Mouse (Mus musculus): ENCODE measurements around the gene Rps26. TPM values are rescaled to one million over a fixed set of nuclear protein-coding genes. Genes with fewer than 3 reads are reported as not detected.

Gene Rps26
- polyA plus RNA-seq, 2 experiments, result 1,177 to 1,662 TPM

DNA sequence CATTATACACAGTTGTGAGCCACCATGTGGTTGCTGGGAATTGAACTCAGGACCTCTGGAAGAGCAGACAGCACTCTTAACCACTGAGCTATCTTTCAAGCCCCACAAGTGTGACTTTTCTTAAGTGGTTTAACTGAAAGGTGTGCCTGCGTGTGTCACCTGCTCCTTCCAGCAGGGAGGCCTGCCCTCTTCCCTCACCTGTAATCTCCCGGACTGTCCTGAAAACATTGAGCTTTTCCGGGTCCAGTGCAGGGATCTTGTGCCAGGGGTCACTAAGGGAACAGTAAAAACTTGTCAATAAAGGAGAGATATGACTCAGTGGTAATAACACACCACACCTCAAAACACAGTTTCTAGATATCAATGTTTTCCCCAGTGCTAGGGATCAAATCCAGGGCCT is 47.2 kb downstream of the Rps26 start:
- Histone ChIP-seq H3K27ac (replicated peaks; ENCODE audit: low read depth, low read length) (no peak overlapping the region), H3K36me3 (ENCODE audit: control insufficient read depth, insufficient read depth, low read length) (0 out of 2 replicates have a peak, but pooled peaks cover 3% of the 10 kb centered on the region), H3K9me3 (ENCODE audit: control insufficient read depth, low read length) (no peaks in the 10 kb centered on the region), H3K4me2 (replicated peaks; ENCODE audit: low read depth, low read length, severe bottlenecking) (no peak overlapping the region), H3K9ac (ENCODE audit: low read depth, low read length, severe bottlenecking) (no peak overlapping the region), H3K4me1 (ENCODE audit: control insufficient read depth, insufficient read depth, low read length) (no peaks in the 10 kb centered on the region), H3K4me3 (replicated peaks; ENCODE audit: low read length) (no peak overlapping the region), H3K27me3 (ENCODE audit: control insufficient read depth, insufficient read depth, low read length) (no peaks in the 10 kb centered on the region)
- DNase-seq (ENCODE audit: low spot score), result no peak
- ATAC-seq (ENCODE audit: low FRiP score, low read depth), result no peak
- TF ChIP-seq POLR2A (IDR thresholded peaks at IDR 0.05; ENCODE audit: borderline replicate concordance, extremely low read depth, insufficient read depth, insufficient read length), result no peak
- WGBS, result 82% methylated on average over 3 of the region's 3 CpGs

DNA sequence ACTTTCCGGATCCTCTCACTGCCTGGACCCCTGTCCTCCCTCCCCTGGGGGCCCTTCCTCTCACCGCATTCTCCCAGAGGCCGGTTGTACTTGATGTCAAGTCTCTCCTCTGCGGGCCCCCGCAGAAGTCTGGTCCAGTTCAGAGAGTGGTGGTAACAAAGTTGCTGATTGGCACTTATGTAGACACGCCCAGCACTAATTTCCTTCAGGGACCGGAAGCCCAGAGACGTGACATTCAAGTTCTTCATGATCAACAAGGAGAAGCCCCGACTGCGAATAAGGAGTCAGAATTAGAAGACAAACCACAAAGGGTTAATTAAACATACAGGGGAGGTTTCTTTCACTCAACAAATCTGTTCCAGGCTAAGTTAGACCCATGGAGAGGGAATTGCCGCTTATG is 48.2 kb downstream of the Rps26 start:
- TF ChIP-seq POLR2A (IDR thresholded peaks at IDR 0.05; ENCODE audit: borderline replicate concordance, extremely low read depth, insufficient read depth, insufficient read length), result no peak
- no peaks in the 10 kb centered on the region for H3K9me3 ChIP-seq (ENCODE audit: control insufficient read depth, low read length)
- H3K27me3 ChIP-seq (ENCODE audit: control insufficient read depth, insufficient read depth, low read length), result no peaks in the 10 kb centered on the region
- ATAC-seq (ENCODE audit: low FRiP score, low read depth) (no peak), DNase-seq (ENCODE audit: low spot score) (no peak)
- H3K36me3 ChIP-seq (ENCODE audit: control insufficient read depth, insufficient read depth, low read length), result 0 out of 2 replicates have a peak, but pooled peaks cover 3% of the 10 kb centered on the region
- H3K27ac ChIP-seq (replicated peaks; ENCODE audit: low read depth, low read length), result no peak overlapping the region
- no peak overlapping the region for H3K4me2 ChIP-seq (replicated peaks; ENCODE audit: low read depth, low read length, severe bottlenecking)
- no peaks in the 10 kb centered on the region for H3K4me1 ChIP-seq (ENCODE audit: control insufficient read depth, insufficient read depth, low read length)
- 68% methylated on average over 11 of the region's 11 CpGs for WGBS
- H3K9ac ChIP-seq (ENCODE audit: low read depth, low read length, severe bottlenecking), result no peak overlapping the region
- no peak overlapping the region for H3K4me3 ChIP-seq (replicated peaks; ENCODE audit: low read length)

DNA sequence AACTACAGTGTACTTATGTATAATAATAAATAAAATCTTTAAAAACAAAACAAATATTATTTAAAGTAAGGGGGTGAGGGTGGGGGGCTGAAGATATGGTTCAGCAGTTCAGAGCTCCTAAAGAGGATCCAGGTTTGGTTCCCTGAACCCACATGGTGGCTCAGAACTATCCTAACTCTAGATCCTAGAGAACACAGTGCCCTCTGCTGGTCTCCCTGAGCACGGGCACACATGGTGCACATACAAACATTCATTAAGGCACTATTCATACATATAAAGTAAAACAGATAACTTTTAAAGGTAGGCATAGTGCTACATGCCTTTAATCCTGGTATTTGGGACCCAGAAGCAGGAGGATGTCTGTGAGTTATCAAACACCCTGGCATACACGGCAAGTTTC is 51.5 kb downstream of the Rps26 start:
- 99% methylated on average over 2 of the region's 2 CpGs for WGBS

More for the DNA sequence above, 51.5 kb downstream of the Rps26 start:
- Histone ChIP-seq H3K9me3 (ENCODE audit: control insufficient read depth, low read length) (no peaks in the 10 kb centered on the region), H3K4me2 (replicated peaks; ENCODE audit: low read depth, low read length, severe bottlenecking) (no peak overlapping the region), H3K9ac (ENCODE audit: low read depth, low read length, severe bottlenecking) (no peak overlapping the region), H3K4me3 (replicated peaks; ENCODE audit: low read length) (no peak overlapping the region), H3K4me1 (ENCODE audit: control insufficient read depth, insufficient read depth, low read length) (no peaks in the 10 kb centered on the region), H3K36me3 (ENCODE audit: control insufficient read depth, insufficient read depth, low read length) (0 out of 2 replicates have a peak, but pooled peaks cover 3% of the 10 kb centered on the region), H3K27me3 (ENCODE audit: control insufficient read depth, insufficient read depth, low read length) (no peaks in the 10 kb centered on the region), H3K27ac (replicated peaks; ENCODE audit: low read depth, low read length) (no peak overlapping the region)
- DNase-seq (ENCODE audit: low spot score) (no peak), ATAC-seq (ENCODE audit: low FRiP score, low read depth) (no peak)
- TF ChIP-seq POLR2A (IDR thresholded peaks at IDR 0.05; ENCODE audit: borderline replicate concordance, extremely low read depth, insufficient read depth, insufficient read length), result no peak

Small RNA genes within 50 kb of the gene (microRNA-seq; reads per million reads assigned to microRNA genes)
- gene Mir6917, result not detected

Other genes starting within 250 kb of the Rps26 start
- gene Ankrd52, start 249.6 kb downstream of the Rps26 start, polyA plus RNA-seq (2012; rRNA removed), result 50.7 and 59.8 TPM in 2 replicates
- gene Ankrd52, start 249.6 kb downstream of the Rps26 start, polyA plus RNA-seq (2014; fragmentation: Nextera tagmentation; extraction: Ambion mirVana), result 11.3 and 11.9 TPM in 2 replicates
- gene Slc39a5, start 225.5 kb downstream of the Rps26 start, polyA plus RNA-seq (2012; rRNA removed), result 0.39 and 0.55 TPM in 2 replicates
- gene Slc39a5, start 225.5 kb downstream of the Rps26 start, polyA plus RNA-seq (2014; fragmentation: Nextera tagmentation; extraction: Ambion mirVana), result 0.14 TPM in 1 of 2 replicates, not detected in the other
- 38.9 and 42.3 TPM in 2 replicates for gene Nabp2, start 215.3 kb downstream of the Rps26 start, polyA plus RNA-seq (2012; rRNA removed)
- gene Nabp2, start 215.3 kb downstream of the Rps26 start, polyA plus RNA-seq (2014; fragmentation: Nextera tagmentation; extraction: Ambion mirVana), result 68.6 and 71.9 TPM in 2 replicates
- 37.0 and 38.1 TPM in 2 replicates for gene Rnf41, start 215.1 kb downstream of the Rps26 start, polyA plus RNA-seq (2012; rRNA removed)
- gene Rnf41, start 215.1 kb downstream of the Rps26 start, polyA plus RNA-seq (2014; fragmentation: Nextera tagmentation; extraction: Ambion mirVana), result 35.7 and 36.1 TPM in 2 replicates
- gene Smarcc2, start 167.5 kb downstream of the Rps26 start, polyA plus RNA-seq (2012; rRNA removed), result 216 and 219 TPM in 2 replicates
- 98.0 and 110 TPM in 2 replicates for gene Smarcc2, start 167.5 kb downstream of the Rps26 start, polyA plus RNA-seq (2014; fragmentation: Nextera tagmentation; extraction: Ambion mirVana)
- gene Myl6, start 132.6 kb downstream of the Rps26 start, polyA plus RNA-seq (2012; rRNA removed), result 1,142 and 1,623 TPM in 2 replicates
- 1,081 and 1,105 TPM in 2 replicates for gene Myl6, start 132.6 kb downstream of the Rps26 start, polyA plus RNA-seq (2014; fragmentation: Nextera tagmentation; extraction: Ambion mirVana)
- 54.9 and 56.7 TPM in 2 replicates for gene Myl6b, start 128.1 kb downstream of the Rps26 start, polyA plus RNA-seq (2012; rRNA removed)
- gene Myl6b, start 128.1 kb downstream of the Rps26 start, polyA plus RNA-seq (2014; fragmentation: Nextera tagmentation; extraction: Ambion mirVana), result 6.1 and 6.6 TPM in 2 replicates
- 51.3 and 59.6 TPM in 2 replicates for gene Esyt1, start 100.9 kb downstream of the Rps26 start, polyA plus RNA-seq (2012; rRNA removed)
- gene Esyt1, start 100.9 kb downstream of the Rps26 start, polyA plus RNA-seq (2014; fragmentation: Nextera tagmentation; extraction: Ambion mirVana), result 35.8 and 37.9 TPM in 2 replicates
- gene Zc3h10, start 79.0 kb downstream of the Rps26 start, polyA plus RNA-seq (2012; rRNA removed), result 15.2 and 17.2 TPM in 2 replicates
- gene Zc3h10, start 79.0 kb downstream of the Rps26 start, polyA plus RNA-seq (2014; fragmentation: Nextera tagmentation; extraction: Ambion mirVana), result 13.7 and 14.5 TPM in 2 replicates
- 2,621 and 3,931 TPM in 2 replicates for gene Rpl41, start 77.4 kb downstream of the Rps26 start, polyA plus RNA-seq (2012; rRNA removed)
- gene Rpl41, start 77.4 kb downstream of the Rps26 start, polyA plus RNA-seq (2014; fragmentation: Nextera tagmentation; extraction: Ambion mirVana), result 4,572 and 4,920 TPM in 2 replicates
- gene Pa2g4, start 60.8 kb downstream of the Rps26 start, polyA plus RNA-seq (2012; rRNA removed), result 111 and 186 TPM in 2 replicates
- 207 and 210 TPM in 2 replicates for gene Pa2g4, start 60.8 kb downstream of the Rps26 start, polyA plus RNA-seq (2014; fragmentation: Nextera tagmentation; extraction: Ambion mirVana)
- gene Erbb3, start 37.1 kb downstream of the Rps26 start, polyA plus RNA-seq (2012; rRNA removed), result 17.5 and 18.2 TPM in 2 replicates
- gene Erbb3, start 37.1 kb downstream of the Rps26 start, polyA plus RNA-seq (2014; fragmentation: Nextera tagmentation; extraction: Ambion mirVana), result 19.6 and 21.1 TPM in 2 replicates
- gene Ikzf4, start 19.2 kb upstream of the Rps26 start, polyA plus RNA-seq (2012; rRNA removed), result 8.0 and 10.3 TPM in 2 replicates
- 4.6 and 5.2 TPM in 2 replicates for gene Ikzf4, start 19.2 kb upstream of the Rps26 start, polyA plus RNA-seq (2014; fragmentation: Nextera tagmentation; extraction: Ambion mirVana)
- 17.0 and 17.7 TPM in 2 replicates for gene Suox, start 47.3 kb upstream of the Rps26 start, polyA plus RNA-seq (2012; rRNA removed)
- gene Suox, start 47.3 kb upstream of the Rps26 start, polyA plus RNA-seq (2014; fragmentation: Nextera tagmentation; extraction: Ambion mirVana), result 13.1 and 16.3 TPM in 2 replicates
- gene Rab5b, start 69.5 kb upstream of the Rps26 start, polyA plus RNA-seq (2012; rRNA removed), result 88.3 and 96.3 TPM in 2 replicates
- 78.8 and 86.9 TPM in 2 replicates for gene Rab5b, start 69.5 kb upstream of the Rps26 start, polyA plus RNA-seq (2014; fragmentation: Nextera tagmentation; extraction: Ambion mirVana)
- 3.7 and 3.8 TPM in 2 replicates for gene Pmel, start 77.4 kb upstream of the Rps26 start, polyA plus RNA-seq (2012; rRNA removed)
- gene Pmel, start 77.4 kb upstream of the Rps26 start, polyA plus RNA-seq (2014; fragmentation: Nextera tagmentation; extraction: Ambion mirVana), result 4.6 and 5.5 TPM in 2 replicates
- gene Cdk2, start 78.3 kb upstream of the Rps26 start, polyA plus RNA-seq (2012; rRNA removed), result 132 and 148 TPM in 2 replicates
- gene Cdk2, start 78.3 kb upstream of the Rps26 start, polyA plus RNA-seq (2014; fragmentation: Nextera tagmentation; extraction: Ambion mirVana), result 106 and 115 TPM in 2 replicates
- 23.0 and 26.6 TPM in 2 replicates for gene Dgka, start 118.1 kb upstream of the Rps26 start, polyA plus RNA-seq (2012; rRNA removed)
- gene Dgka, start 118.1 kb upstream of the Rps26 start, polyA plus RNA-seq (2014; fragmentation: Nextera tagmentation; extraction: Ambion mirVana), result 18.4 and 19.9 TPM in 2 replicates
- gene Pym1, start 121.1 kb upstream of the Rps26 start, polyA plus RNA-seq (2012; rRNA removed), result 49.9 and 60.3 TPM in 2 replicates
- gene Pym1, start 121.1 kb upstream of the Rps26 start, polyA plus RNA-seq (2014; fragmentation: Nextera tagmentation; extraction: Ambion mirVana), result 36.0 and 36.8 TPM in 2 replicates
- 1.4 TPM in 2 replicates for gene Mmp19, start 164.2 kb upstream of the Rps26 start, polyA plus RNA-seq (2012; rRNA removed)
- 0.86 and 1.1 TPM in 2 replicates for gene Mmp19, start 164.2 kb upstream of the Rps26 start, polyA plus RNA-seq (2014; fragmentation: Nextera tagmentation; extraction: Ambion mirVana)
- 26.3 and 30.6 TPM in 2 replicates for gene Dnajc14, start 177.3 kb upstream of the Rps26 start, polyA plus RNA-seq (2012; rRNA removed)
- 44.5 and 45.7 TPM in 2 replicates for gene Dnajc14, start 177.3 kb upstream of the Rps26 start, polyA plus RNA-seq (2014; fragmentation: Nextera tagmentation; extraction: Ambion mirVana)
- gene Tmem198b, start 177.6 kb upstream of the Rps26 start, polyA plus RNA-seq (2012; rRNA removed), result 41.3 and 59.1 TPM in 2 replicates
- gene Tmem198b, start 177.6 kb upstream of the Rps26 start, polyA plus RNA-seq (2014; fragmentation: Nextera tagmentation; extraction: Ambion mirVana), result 14.9 and 18.6 TPM in 2 replicates
- 68.2 and 122 TPM in 2 replicates for gene Sarnp, start 190.6 kb upstream of the Rps26 start, polyA plus RNA-seq (2012; rRNA removed)
- gene Sarnp, start 190.6 kb upstream of the Rps26 start, polyA plus RNA-seq (2014; fragmentation: Nextera tagmentation; extraction: Ambion mirVana), result 200 TPM in 2 replicates
- gene Ormdl2, start 194.9 kb upstream of the Rps26 start, polyA plus RNA-seq (2012; rRNA removed), result 29.4 and 31.6 TPM in 2 replicates
- gene Ormdl2, start 194.9 kb upstream of the Rps26 start, polyA plus RNA-seq (2014; fragmentation: Nextera tagmentation; extraction: Ambion mirVana), result 45.4 and 52.7 TPM in 2 replicates

Data from limb, embryonic 14.5 days (tissue).